Mouse (Mus musculus): ENCODE results near the gene Ahcyl1.
"Not testable (repeated sequence)": the region's sequence is repeated elsewhere in the genome, so short reads cannot be mapped to it uniquely, and the experiment has no call there.

The Ahcyl1 gene

DNA sequence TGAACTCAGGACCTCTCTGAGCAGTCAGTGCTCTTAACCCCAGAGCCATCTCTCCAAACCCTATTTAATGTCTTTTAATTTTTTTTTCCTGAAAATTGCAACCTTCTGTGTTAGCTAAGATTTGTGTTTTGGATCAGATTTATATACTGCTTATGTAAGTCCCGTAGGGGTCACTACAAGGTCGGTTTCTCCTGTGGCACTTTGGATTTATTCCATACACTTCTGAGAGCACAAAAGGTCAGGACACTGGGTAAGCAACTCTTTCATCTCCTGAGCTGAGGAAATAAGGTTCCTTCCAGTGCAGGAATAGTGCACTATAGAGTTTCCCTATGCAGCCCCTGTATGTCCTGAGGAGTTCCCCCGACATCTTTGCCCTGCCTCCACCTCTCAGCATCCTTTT lies 40.9 kb downstream of the Ahcyl1 start:
- no peak for DNase-seq (ENCODE audit: low read depth)

DNA sequence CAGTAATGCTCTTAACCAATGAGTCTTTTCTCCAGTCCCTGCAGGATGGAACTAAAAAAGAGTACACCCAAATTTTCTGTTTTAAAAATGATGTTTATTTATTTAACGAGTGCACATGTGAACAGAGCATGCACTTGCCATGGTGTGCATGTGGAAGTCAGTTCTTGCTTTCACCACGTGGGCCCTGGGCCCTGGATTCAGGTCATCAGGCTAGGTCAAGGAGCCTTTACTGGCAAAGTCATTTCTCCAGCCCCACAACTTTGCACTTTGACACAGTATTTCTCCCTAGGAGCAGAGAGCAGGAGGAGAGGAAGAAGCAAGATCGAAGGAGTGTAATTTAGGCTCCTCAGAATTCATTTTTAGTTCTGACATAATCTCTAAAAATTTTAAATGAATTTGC lies 41.5 kb downstream of the Ahcyl1 start:
- DNase-seq (ENCODE audit: low read depth): no peak

DNA sequence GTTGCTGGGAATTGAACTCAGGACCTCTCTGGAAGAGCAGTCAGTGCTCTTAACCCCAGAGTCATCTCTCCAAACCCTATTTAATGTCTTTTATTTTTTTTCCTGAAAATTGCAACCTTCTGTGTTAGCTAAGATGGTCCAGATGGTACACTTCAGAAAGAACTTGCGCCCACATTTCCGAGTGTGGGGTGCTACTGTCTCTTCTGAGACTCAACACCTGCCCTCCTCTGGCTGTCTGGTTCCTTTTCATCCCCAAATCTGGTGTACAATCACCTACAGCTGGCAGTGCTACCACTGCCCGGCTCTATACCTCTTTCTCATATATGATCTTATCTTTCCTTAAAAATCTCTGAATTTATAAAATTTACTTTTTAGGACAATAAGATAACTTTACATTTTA lies 43.4 kb downstream of the Ahcyl1 start:
- no peak for DNase-seq (ENCODE audit: low read depth)

DNA sequence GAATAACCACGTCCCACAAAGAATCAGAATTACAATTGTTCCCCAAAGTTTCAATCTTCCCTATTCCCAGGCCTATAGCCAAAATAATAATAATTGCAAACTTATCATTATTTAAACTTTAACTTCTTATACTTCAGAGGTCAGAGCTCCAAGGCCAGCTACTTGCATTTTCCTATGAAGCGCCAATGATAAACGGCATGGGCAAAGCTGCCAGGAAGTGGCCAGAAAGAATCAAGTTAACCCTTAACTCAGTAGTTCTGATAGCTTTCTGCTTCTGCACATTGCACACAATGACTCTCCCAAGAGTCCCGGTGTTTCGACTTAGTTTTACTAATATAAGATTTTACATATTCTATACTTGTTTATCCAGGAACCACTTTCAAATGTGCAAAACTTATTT lies 46.1 kb downstream of the Ahcyl1 start:
- DNase-seq (ENCODE audit: low read depth): not testable (repeated sequence)

DNA sequence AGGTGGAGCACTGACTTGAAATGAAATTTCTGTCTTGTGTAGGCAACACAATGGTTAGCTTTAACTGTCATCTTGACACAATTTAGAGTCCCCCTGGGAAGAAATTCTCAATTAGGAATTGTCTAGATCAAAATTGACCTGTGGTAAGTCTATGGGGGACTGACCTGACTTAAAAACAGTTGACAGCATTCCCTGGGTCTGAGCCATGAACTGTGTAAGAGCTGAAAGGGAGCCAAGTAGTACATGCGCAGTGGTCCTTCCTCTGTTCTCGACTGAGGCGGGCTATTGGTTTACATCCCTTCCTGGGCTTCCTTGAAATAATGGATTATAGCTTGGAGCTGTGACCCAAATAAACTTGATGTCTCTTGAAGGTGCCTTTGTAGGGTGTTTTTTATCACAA lies 49.4 kb downstream of the Ahcyl1 start:
- no peak for DNase-seq (ENCODE audit: low read depth)

DNA sequence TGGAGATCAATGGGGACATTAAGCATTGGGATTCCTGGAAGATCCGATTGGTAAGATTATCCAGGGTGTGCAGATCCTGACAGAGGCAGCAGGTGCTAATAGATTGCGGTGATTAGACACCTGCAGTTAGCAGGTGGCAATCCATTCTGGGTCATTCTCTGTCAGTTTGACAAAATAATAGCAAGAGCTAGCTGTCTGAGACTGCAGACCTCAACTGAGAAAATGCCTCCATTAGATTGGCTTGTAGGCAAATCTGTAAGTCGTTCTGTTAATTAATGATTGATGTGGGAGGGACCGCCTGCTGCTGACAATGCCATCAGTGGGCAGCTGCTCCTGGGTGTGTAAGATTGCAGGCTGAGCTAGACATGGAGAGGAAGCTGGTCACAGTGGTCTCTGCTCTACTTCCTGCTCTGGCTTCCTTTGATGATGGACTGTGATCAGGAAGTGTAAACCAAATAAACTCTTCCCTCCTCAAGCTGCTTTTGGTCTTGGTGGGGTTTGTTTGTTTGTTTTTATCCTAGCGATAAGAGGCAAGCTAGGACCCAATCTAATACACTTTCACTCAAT lies 58.7 kb downstream of the Ahcyl1 start:
- DNase-seq (ENCODE audit: low read depth): no peak

DNA sequence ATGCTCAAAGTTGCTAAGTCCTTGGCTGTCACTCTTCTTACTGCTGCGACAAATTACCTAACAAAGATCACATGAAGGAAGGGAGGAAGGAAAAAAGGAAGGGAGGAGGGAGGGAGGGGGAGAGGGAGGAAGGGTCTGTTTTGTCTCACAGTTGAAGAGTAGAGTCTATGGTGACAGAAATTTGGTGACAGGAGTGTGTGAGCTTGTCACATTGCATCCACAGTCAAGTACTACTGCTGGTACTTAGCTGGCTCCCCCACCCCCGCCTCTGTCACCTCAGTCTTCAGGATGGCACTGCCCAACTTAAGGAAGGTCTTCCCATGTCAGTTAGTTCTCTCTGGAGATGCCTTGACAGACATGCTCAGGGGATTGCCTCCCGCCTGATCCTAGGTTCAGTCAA lies 60.1 kb downstream of the Ahcyl1 start:
- DNase-seq (ENCODE audit: low read depth): no peak

DNA sequence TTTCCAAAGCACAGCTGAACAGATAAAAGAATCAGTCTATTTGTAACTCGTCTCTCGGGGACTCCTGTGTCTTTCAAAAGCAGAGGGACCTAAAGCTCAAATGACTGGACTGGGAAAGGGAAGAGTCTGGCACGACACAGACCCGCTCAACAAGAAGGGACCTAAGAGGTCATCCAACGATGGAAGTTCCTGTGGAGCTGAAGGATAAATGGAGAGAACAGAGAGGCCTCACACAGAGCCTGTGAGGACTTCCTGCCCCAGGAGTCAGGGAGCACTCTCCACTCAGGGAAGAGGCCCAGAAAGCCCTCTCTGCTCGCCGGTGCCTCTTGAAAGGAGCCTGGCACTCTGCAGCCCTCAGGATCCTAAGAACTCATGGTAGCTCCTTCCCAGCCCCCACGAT lies 60.5 kb downstream of the Ahcyl1 start:
- no peak for DNase-seq (ENCODE audit: low read depth)

DNA sequence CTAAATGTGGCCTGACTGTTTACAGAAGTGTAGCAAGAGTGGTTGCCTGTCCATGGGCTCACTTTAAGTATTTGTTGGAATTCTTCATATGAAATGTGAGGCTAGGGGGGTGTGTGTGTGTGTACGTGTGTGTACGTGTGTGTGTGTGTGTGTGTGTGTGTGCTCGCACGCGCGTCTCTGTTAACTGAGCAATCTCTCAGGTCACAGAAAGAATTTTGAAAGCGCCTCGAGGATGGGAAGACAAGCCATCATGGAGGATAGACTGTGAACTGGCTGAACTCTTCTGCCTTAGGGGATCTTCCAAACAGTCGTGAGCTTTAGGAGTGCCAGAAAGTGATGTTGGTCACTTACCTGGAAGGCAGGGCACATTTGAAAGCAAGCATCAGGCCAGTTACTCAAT lies 62.5 kb downstream of the Ahcyl1 start:
- DNase-seq (ENCODE audit: low read depth): no peak

DNA sequence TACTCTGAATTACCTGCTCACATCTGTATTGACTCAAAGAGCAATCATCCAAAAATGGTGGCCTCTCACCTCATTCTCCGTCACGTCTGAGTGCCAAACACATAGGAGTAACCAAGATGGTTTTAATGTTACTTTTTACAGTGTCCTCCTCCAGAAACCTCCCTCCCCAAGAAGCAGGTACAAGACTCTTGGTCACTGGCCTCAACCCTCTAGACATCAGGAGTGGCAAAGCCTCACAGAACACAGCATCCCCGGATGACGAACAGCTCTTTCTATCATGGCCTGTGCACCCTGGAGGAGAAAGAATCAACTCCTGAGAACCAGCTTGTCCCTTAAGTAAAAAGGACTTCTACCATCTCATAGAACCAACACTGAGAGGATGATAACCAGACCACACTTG lies 63.6 kb downstream of the Ahcyl1 start:
- DNase-seq (ENCODE audit: low read depth): no peak

DNA sequence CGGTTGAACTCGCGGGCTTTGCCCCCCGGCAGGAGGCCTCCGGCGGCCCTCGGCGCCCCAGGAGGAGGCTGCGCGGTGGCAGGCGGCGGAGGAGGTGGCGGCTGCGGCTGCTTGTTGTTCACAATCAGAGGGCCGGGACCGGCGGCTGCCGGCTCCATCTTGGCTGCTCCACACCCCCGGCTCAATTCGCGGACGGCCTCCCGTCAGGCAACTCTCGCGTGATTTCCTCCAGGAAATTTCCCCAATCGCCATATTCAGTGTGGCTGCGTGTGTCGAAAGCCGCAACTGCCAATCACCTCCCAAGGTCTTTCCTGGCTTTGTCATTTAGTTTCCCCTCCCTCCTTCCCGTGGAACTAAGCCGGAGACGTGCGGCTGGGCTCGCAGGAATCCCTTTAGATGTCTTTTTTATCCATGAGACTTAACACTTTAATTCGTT lies 64.8 kb downstream of the Ahcyl1 start, which contains the start of gene Strip1:
TSS of gene Strip1 (minus strand) at position 172 of the 436 bp plus-strand sequence.
- peak; percentile 97 for DNase-seq (ENCODE audit: low read depth)

DNA sequence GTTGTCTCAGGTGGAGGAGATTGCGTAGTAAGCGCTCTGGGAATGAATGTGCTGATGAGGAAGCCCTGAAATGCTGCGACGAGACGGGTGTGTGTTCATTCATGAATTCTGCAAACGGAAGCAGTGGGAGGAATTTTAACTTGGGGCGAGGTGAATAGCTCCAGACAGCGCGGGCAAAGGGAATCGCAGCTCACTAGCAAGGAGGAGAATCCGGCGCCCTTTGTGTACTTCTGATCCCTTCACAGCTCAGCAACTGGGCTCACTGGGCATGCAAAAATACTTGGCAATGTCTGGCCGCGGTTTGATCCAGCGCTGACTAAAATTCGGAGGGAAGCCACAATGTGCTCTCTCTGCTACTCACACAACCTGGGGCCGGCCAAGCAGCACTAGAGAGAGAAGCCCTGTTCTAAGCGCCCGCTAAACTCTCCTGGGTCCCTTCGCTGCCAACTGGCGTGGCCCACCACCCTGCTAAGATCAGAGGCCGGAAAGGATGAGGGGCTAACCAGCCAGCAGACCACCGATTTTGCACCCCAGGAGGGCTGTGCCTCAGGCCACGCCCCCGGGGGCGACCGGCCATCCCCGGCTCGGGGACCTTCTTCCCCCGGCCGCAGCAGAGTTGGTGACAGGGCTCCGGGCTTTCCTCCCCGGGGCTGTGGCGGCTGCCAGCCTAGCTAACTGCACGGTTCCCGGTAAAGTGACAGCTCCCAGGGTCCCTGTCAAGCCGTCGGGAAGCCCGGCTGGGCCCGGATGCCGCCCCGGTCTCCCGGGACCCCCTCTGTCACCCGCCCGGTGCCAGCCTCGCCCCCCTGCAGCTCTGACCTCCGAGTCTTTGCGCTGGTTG lies 65.5 kb downstream of the Ahcyl1 start, which contains the start of gene Gm10961:
TSS of gene Gm10961 (plus strand) at position 641 of the 841 bp plus-strand sequence.
- peak; percentile 66 for DNase-seq (ENCODE audit: low read depth)

DNA sequence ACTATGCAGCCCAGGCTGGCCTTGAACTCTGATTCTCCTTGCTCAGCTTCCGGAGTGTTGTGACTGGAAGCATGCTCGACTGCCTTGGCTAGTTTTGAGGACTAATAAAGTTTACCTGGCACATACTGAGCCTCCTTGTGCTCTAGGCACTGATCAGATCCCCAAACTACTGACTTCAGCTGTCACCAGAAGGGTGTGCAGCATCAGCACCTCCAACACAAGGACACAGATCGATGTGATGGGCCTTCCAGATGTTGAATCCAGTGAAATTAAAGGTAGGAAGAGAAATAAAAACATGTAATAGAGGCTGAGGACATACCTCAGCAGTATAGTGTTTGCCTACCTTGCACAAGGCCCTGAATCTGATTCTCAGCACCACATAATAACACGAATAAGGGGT lies 66.9 kb downstream of the Ahcyl1 start:
- no peak for DNase-seq (ENCODE audit: low read depth)

DNA sequence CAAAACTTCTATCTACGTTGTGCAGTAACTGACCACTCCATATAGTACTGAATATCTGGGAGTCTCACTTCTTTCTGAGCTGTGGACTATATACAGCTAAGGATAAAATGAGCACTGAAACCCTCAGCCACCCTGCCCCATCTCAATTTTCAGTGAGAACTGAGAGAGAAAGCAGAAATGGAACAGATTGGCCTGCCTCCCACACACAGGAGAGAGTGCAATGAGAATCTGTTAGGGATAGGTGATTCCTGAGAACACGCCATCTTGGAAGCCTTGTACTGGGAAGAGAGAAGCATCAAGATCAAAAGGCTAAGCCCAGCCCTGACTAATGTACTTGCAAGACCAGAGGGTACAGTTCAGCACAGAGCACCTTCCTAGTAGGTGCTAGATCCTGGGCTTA lies 67.8 kb downstream of the Ahcyl1 start:
- no peak for DNase-seq (ENCODE audit: low read depth)

DNA sequence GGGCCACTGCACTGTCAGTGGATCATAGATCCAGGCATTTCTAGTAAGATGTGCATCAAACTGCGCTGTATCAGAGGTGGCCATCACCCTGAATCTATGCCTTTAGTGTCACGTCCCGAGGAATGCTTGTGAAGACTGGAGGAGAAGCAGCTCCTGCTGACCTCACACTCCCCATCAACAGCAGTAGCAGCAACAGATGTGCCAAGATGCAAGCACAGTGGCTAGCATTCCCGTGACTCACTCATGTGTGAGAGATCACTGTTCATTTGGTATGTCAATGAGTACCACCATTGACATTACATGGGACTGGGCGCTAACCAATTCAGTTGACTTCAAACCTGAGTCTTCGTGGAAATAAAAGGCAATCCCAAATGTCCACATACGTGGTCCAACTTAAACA lies 68.7 kb downstream of the Ahcyl1 start:
- no peak for DNase-seq (ENCODE audit: low read depth)

DNA sequence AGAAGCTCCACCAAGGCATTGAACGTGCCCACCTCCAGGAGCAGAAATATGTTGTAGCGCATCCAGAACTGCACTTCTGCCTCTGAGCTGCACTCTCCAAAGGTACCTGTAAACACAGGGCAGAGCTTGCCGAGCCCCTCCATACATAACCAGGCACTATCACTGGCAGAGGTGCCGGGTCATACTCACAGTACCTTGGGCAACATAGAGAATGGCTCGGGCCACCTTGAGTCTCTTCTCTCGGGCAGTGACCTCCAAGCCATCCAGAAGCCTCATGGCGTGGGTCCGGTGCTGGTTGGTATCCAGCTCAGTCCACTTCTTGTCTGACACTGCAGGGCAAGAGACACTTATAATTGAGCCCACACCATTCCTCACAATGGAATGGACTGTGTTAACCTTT lies 69.6 kb downstream of the Ahcyl1 start:
- DNase-seq (ENCODE audit: low read depth): no peak

DNA sequence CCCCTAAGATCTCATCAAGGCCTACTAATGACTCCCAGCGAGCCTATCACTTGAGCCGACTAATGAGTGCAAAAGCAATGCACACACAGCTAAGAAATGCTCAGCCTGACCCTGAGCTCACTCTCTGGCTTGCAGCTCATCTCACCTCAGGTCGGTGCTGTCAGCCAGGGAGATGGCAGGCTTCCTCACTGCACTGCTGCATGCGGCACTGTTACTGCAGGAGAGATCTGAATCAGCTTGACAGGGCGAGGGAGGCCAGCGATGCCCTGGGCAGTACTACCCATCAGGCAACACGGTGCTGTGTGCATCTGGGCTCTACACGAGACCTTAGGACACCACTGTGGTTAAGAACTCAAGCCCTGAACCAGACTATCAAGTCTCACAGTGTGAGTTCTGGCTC lies 70.8 kb downstream of the Ahcyl1 start:
- no peak for DNase-seq (ENCODE audit: low read depth)

DNA sequence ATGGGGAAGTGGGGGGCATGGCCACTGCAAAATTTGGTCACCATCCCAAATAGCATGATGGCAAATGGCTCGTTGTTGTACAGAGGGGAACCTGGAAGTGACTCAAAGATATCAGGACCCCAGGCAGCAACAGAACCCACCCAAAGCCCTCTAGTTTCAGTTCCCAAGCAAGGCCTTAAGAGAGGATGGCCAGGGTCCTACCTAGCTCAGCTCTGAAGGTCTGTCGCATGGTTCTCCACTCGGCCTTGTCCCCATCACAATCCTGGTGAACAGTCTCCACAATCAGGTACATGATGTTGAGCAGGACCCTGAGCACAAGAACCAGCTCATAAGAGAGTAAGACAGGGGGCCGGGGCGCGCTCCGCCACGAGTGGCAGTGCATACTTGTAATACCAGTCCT lies 71.9 kb downstream of the Ahcyl1 start:
- DNase-seq (ENCODE audit: low read depth): no peak

DNA sequence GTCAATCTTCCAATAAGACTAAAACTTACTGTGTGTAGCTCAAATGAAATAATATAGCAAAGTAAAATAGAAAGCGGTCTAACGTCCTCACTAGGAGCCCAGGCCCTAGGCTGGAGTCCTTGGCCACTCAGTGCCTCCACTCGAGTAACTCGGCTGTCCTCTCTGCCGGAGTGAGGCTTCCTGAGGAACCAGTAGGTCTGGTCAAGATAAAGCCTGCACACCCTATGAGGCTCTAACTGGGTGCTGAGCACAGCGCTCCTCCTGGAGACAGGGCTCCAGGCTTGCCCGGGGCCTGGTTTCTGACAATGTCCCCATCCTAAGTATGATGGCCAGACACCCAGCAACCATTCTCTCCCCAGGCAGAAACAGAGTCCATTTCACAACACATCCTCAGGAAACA lies 73.8 kb downstream of the Ahcyl1 start:
- no peak for DNase-seq (ENCODE audit: low read depth)

DNA sequence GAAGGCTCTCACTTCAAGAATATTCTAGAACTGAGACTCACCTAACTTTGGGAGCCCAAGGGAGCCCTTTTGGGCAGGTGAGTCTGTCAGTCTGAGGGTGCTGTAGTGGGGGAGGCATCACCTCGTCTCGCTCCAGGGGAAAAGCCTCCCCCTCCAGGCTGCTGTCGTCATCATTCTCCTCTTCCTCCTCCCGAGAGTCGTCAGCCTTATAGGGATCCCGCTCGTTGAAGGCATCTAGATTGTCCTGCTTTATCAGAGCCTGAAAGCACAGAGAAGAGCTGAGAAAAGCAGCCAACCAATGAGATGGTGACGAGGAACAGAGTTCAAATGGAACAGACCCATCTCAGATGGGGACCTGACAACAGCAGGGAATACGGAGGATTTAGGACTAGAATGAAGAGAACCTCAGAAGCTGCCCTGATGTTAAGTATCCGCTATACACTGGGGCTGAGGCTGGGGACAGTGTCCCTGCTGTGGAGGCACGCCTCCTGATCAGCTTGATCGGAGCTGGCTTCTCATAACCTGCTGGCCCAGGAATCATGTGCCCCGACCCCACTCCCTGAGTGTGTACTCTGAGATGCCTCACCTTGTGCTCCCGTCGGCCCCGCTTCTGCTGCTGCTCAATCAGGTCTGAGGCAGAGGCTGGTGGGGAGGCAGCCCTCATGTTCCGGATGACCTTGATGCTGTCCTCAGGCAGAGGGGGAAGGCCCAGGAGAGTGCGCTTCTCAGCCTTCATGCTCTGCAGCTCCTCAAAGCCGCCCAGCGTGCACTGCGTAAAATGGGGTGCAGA lies 74.9 kb downstream of the Ahcyl1 start:
- no peak for DNase-seq (ENCODE audit: low read depth)

DNA sequence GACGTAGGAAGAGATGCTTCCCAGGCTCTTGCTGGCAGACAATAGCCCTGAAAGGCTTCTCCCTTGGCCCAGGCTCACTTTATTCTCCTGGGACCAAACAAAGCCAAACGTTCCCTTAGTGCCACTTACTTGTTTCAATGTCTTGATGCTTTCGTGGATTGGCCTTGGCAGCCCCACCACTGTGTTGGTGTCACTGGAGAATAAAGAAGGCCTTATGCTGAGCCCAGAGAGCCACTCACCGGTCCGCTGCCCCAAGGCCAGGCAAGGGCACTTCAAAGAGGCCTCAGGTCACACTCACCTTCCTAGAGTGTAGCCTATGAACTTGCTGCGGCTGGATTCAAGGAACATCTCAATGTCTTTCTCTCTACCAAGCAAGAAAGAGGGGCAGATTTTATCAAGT lies 76.4 kb downstream of the Ahcyl1 start:
- DNase-seq (ENCODE audit: low read depth): no peak

DNA sequence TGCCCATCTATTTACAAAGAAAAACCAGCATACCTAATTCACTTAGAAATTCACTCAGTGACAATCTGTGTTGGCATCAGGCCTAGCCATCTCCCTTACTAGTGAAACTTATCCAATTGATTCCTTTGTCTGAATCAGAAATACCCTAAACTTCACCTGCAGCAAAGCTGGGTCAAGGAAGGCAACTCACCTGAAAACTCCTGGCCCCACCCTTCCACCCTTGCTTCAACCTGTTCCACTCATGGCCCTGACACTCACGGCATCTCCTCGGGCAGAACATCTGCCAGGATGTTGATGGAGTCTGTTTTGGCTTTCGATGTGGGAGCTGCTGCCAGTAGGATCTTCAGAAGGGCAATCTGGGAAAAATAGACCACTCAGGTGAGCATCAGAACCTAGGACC lies 78.6 kb downstream of the Ahcyl1 start:
- no peak for DNase-seq (ENCODE audit: low read depth)
